Mouse (Mus musculus) megakaryocyte, embryonic 14.5 days (primary cell): ENCODE data around the gene 3110082I17Rik. TPM values are rescaled to one million over a fixed set of nuclear protein-coding genes. Genes with fewer than 3 reads are reported as not detected.
"Not testable (repeated sequence)": the region's sequence is repeated elsewhere in the genome, so short reads cannot be mapped to it uniquely, and the experiment has no call there.

ENCODE experiments used
- H3K27me3 ChIP-seq: replicated peaks from 2 replicates; pipeline ENCODE3; 2012; ENCODE audit warnings: inconsistent platforms
- H3K36me3 ChIP-seq: replicated peaks from 2 replicates; pipeline ENCODE3; 2012; ENCODE audit warnings: low read length, inconsistent platforms, mixed read lengths
- H3K4me1 ChIP-seq: 2 replicates; pipeline ENCODE4 v1.6.1; 2012; ENCODE audit warnings: inconsistent platforms
- H3K4me3 ChIP-seq: replicated peaks from 2 replicates; pipeline ENCODE3; 2012; ENCODE audit warnings: moderate library complexity, mild to moderate bottlenecking, inconsistent platforms
- H3K9me3 ChIP-seq: 2 replicates; pipeline ENCODE4 v1.6.1; 2012; ENCODE audit warnings: inconsistent platforms
- FLI1 ChIP-seq: IDR thresholded peaks from 2 replicates; pipeline ENCODE4 v1.6.1; 2012; ENCODE audit warnings: low read length, inconsistent platforms, mixed read lengths
- GATA1 ChIP-seq: IDR thresholded peaks from 3 replicates; pipeline ENCODE4 v1.6.1; 2012; ENCODE audit warnings: mixed read lengths, low read length, inconsistent platforms, borderline replicate concordance
- polyA plus RNA-seq: library from polyadenylated mRNA; stranded (reverse); fragments of >175 nt; gene quantifications from 2 replicates; pipeline ENCODE4 v1.2.3, GENCODE M21; 2012; ENCODE audit warnings: low replicate concordance; ENCODE audit not compliant: insufficient read depth

Gene 3110082I17Rik
- polyA plus RNA-seq, 1 experiment = 41.2 TPM

DNA sequence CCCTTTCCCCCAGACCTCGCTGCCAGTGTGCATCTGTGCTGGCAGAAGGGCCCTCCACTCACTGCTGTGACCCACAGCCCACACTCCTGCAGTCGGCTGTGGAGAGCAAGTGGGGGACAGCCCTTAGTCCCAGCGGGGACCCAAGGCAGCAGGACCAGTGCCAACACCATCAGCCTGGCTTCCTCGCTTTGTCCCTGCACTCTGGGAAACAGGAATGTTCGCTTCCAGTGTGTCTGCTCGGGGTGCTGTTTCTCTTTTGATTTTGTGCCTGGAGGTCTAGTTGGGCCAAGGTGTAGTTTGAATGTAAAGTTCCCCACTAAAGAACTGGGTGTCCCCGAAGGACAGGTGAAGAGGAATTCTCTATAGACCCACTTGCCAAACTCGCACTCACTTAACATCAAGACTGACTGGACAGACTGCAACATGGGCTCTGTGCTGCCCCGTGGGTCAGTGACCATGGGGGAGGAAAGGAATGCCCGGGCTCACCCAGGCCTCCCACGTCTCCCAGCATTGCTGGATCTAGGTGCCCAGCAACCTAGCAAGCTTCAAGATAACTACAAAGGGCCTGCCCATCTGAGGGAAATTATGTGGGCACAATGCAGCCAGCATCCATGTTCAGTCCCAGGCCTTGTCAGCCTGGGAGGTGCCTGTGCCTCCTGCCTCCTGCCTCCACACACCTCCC, 68.9 kb downstream of the 3110082I17Rik start:
- H3K4me3 ChIP-seq = peak overlapping the region; percentile 19
- H3K36me3 ChIP-seq = peaks cover 96% of the 10 kb centered on the region

DNA sequence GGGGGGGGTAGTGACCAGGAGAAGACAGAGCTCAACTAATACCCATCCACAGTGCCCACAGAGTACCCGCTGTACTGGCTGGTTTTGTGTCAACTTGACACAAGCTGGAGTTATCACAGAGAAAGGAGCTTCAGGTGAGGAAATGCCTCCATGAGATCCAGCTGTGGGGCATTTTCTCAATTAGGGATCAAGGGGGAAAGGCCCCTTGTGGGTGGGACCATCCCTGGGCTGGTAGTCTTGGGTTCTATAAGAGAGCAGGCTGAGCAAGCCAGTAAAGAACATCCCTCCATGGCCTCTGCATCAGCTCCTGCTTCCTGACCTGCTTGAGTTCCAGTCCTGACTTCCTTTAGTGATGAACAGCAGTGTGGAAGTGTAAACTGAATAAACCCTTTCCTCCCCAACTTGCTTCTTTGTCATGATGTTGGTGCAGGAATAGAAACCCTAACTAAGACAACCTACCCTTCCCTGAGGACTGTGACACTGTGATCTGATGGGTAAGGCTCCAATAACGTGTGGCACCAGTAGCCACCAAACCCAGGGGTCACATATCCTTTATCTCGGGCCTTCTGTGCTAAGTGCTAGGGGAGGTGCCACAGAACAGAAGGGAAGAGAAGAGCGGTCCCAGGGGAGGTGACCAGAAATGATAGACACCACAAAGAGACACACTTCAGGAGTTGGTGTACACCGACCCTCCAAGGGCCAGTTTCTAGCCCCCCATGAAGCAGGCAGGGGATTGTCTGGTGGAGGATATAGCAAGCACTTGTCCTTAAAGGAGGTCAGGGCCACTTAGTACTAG, 69.8 kb downstream of the 3110082I17Rik start:
- not testable (repeated sequence) for H3K27me3 ChIP-seq, H3K9me3 ChIP-seq
- Histone ChIP-seq H3K36me3 (peaks cover 96% of the 10 kb centered on the region), H3K4me1 (peaks cover 98% of the 10 kb centered on the region), H3K4me3 (peak overlapping the region; percentile 19)

More for the DNA sequence above, 68.9 kb downstream of the 3110082I17Rik start:
- Histone ChIP-seq H3K27me3 (no peaks in the 10 kb centered on the region), H3K4me1 (peaks cover 98% of the 10 kb centered on the region), H3K9me3 (no peaks in the 10 kb centered on the region)
- TF ChIP-seq GATA1 (no peak), FLI1 (no peak)

DNA sequence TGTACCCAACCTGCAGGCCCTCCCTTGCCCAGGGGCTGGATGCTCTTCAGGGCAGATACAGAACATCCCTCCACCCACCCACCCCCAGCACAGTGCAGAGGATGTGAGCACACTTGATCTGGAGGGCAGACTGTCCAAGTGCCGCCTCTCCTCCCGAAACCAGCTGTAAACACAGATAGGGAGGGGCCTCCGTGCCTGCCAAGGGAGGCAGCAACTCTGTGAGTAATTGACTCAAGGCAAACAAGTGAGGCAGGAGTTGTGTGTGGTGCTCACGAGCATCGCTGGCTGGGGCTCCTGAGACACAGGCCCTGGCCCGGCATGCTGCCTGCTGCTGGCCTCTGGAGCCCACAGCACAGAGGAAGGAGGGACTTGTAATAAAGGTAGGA, 70.7 kb downstream of the 3110082I17Rik start:
- peaks cover 98% of the 10 kb centered on the region for H3K4me1 ChIP-seq
- H3K27me3 ChIP-seq = no peaks in the 10 kb centered on the region
- no peak for TF ChIP-seq GATA1
- TF ChIP-seq FLI1 = no peak
- peak overlapping the region; percentile 80 for H3K4me3 ChIP-seq
- no peaks in the 10 kb centered on the region for H3K9me3 ChIP-seq
- peaks cover 96% of the 10 kb centered on the region for H3K36me3 ChIP-seq

DNA sequence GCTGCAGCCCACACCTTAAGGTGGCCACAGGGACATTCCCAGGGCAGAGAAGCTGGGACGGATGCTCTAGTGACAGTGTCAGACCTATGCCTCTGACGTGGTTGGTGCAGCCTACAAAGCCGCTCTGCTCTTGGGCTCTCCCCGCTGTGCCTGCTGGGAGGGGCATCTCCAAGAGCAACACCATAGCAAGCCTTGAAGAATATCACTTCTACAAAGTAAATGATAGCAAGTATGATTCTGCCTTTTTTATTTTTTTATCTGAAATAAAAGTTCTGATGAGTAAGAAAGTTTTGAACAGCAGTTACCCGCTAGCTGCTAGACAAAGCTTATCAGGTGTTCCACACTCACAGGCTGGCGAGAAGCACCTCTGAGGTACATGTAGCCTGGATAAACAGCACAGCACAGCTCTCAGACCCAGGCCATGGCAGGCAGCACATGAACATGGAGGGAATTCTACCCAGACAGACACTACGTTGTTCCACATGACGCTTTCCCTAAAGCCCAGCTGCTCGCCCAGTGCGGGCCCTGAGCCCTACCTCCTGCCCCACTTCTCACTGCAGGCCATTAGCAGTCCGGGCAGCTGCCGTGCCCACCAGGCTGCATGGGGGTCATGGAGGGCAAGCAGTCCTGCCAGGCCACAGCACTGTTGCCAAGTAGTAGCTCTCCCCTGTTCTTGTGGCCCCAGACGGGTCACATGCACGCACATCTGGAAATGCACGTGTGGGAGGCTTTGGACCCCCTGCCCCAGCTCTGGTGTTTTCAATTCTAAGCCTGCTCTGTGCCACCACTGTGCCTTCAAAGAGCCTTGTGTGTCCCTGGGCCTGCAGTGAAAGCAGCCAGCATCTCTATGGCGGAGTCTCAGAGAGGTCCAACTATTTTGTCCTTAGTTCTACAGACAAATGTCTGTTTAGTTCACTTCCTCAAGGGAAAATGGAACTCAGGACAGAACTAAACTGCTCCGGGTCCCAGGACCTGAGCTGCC, 71.3 kb downstream of the 3110082I17Rik start:
- peaks cover 98% of the 10 kb centered on the region for H3K4me1 ChIP-seq
- peak overlapping the region; percentile 81 for H3K4me3 ChIP-seq
- H3K27me3 ChIP-seq = no peaks in the 10 kb centered on the region
- TF ChIP-seq GATA1 = no peak
- TF ChIP-seq FLI1 = no peak
- peaks cover 96% of the 10 kb centered on the region for H3K36me3 ChIP-seq
- no peaks in the 10 kb centered on the region for H3K9me3 ChIP-seq

DNA sequence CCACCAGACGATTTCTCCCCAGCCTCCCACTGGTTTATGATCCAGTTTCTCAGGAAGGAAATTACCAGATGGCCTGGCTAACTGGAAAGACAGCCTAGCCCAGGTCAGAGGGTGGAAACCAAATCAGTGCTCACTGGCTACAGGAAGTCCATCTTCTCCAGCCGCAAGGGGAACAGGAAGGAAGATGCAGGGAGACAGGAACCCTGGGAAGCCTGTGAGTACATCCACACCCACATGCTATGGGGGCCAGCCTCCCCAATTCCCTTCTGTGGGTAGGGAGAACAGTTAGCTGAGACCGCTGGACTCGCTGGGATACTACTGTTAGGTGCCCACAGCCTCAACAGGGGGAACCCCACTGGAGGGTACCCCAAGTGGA, 72.1 kb downstream of the 3110082I17Rik start:
- Histone ChIP-seq H3K9me3 (no peaks in the 10 kb centered on the region), H3K36me3 (peaks cover 96% of the 10 kb centered on the region), H3K4me3 (peak overlapping the region; percentile 38), H3K4me1 (peaks cover 98% of the 10 kb centered on the region), H3K27me3 (no peaks in the 10 kb centered on the region)
- TF ChIP-seq FLI1 = no peak
- no peak for TF ChIP-seq GATA1

DNA sequence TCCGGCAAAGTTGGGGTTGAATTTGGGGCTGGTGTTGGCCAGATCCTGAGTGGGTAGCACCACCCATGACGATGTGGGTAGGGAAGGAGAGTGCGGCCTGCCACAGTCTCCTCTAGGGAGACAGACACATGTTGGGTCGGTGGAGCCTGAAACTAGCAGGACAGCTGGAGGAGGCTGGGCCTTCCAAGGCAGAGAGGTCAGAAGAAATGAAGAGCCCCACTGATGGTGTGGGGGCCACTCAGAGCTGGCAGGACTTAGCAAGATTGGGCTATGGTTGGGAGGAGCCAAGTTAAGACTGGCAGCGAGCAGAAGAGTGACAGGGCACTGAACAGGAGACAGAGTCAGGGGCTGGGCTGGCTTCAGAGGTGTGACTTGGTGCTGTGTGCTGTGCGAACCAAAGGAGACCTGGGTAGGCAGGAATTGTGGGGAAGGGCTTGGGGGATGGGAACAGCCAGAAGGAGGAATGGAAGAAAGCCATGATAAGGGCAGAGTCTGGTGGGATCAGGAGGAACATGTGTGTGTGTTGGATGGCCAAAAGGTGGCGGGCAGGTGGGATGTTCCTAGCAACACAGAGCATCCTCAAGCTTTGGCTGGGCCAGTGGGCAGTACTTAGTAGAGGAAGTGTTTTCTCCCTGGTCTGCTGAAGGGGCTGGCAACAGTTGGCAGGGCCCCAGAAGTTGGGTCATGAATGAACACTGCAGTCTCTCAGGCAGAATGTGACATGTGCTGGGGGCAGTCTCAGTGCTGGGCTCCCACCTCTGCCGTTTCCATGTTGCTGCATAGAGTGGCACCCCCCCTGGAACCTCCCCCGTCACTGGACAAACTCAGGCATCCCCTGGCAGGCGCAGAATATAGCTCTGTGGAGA, 72.8 kb downstream of the 3110082I17Rik start:
- TF ChIP-seq GATA1 = no peak
- TF ChIP-seq FLI1 = no peak
- H3K27me3 ChIP-seq = no peaks in the 10 kb centered on the region
- no peaks in the 10 kb centered on the region for H3K9me3 ChIP-seq
- H3K4me1 ChIP-seq = peaks cover 98% of the 10 kb centered on the region
- H3K4me3 ChIP-seq = peak overlapping the region; percentile 75
- peaks cover 96% of the 10 kb centered on the region for H3K36me3 ChIP-seq

DNA sequence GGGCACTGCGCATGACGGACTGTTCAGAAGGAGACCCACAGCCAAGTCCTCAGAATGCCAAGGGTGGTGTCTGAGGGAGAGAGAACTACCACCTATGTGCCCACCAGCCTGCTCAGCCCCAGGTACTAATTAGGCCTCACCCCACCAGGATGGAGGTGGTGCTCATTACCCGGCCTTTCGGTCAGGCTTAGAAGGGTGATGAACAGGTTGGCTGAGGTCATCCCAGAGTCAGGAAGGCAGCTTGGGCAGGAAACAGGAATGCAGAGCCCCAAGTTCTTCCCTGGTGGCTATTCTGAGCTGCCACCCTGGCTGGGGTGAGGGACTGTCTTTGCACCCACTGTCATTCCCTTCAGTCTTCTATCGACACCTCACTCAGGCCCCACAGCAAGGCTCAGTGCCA, 74.3 kb downstream of the 3110082I17Rik start:
- peaks cover 92% of the 10 kb centered on the region for H3K36me3 ChIP-seq
- H3K27me3 ChIP-seq = no peaks in the 10 kb centered on the region
- peaks cover 94% of the 10 kb centered on the region for H3K4me1 ChIP-seq
- H3K4me3 ChIP-seq = peak overlapping the region; percentile 83
- H3K9me3 ChIP-seq = no peaks in the 10 kb centered on the region
- TF ChIP-seq FLI1 (no peak), GATA1 (no peak)

DNA sequence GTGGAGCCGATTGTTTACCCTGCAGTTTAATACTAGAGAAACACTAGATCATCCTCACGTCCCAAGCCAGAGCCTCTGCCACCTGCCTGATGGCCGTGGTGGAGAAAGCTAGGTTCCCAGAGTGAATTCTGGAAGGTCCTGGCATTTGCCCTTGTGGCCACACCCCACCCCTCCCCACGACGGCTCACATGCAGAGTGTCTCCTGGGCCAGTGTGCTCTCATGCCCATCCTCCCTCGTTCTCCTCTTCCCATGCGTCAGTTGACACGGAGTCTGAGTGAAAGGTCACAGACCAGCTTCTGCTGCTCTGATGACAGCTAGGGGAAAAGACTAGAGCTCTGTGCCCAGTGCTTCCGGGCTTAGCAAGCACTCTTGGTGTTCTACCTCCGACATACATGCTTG, 75.8 kb downstream of the 3110082I17Rik start:
- H3K27me3 ChIP-seq = no peaks in the 10 kb centered on the region
- no peaks in the 10 kb centered on the region for H3K9me3 ChIP-seq
- H3K36me3 ChIP-seq = peaks cover 82% of the 10 kb centered on the region
- H3K4me3 ChIP-seq = peak overlapping the region; percentile 85
- no peak for TF ChIP-seq GATA1
- no peak for TF ChIP-seq FLI1
- peaks cover 88% of the 10 kb centered on the region for H3K4me1 ChIP-seq

DNA sequence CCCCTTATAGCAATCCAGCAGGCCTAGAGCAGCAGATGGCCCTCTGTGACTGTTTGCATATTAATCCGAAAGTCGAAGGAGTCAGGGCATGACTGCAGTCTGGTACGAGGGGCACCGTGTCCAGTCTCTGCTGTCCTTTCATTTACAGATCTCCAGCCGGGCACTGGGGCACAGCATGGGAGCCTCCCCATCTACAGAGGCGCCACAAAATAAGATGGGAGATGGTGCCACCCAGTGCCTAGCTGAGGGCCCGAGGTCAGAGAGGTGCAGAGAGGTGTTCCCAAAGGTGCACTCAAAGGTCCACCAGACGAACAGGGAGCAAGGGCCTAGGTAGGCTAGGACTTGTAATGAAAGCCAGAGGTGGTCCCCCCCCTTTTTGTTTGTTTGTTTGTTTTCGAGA, 77.1 kb downstream of the 3110082I17Rik start:
- TF ChIP-seq FLI1 (no peak), GATA1 (no peak)
- H3K4me3 ChIP-seq = peak overlapping the region; percentile 95
- H3K27me3 ChIP-seq = no peaks in the 10 kb centered on the region
- H3K36me3 ChIP-seq = peaks cover 76% of the 10 kb centered on the region
- no peaks in the 10 kb centered on the region for H3K9me3 ChIP-seq
- H3K4me1 ChIP-seq = peaks cover 88% of the 10 kb centered on the region
